Mouse (Mus musculus): ENCODE data around the gene Cacng3. TPM values are rescaled to one million over a fixed set of nuclear protein-coding genes. Genes with fewer than 3 reads are reported as not detected.

Cacng3 gene
- polyA plus RNA-seq, 1 experiment from 2014 or later: 0.75 TPM

- 77% methylated on average over 7 of the region's 7 CpGs for WGBS
- Histone ChIP-seq H3K9ac (ENCODE audit: low read depth, low read length) (no peak overlapping the region), H3K4me1 (replicated peaks; ENCODE audit: control insufficient read depth, insufficient read depth, low read length) (no peaks in the 10 kb centered on the region), H3K4me3 (ENCODE audit: low read depth, low read length) (no peak overlapping the region), H3K36me3 (ENCODE audit: control insufficient read depth, insufficient read depth, low read length) (no peaks in the 10 kb centered on the region), H3K9me3 (ENCODE audit: control insufficient read depth, low read length) (no peaks in the 10 kb centered on the region), H3K4me2 (no peak overlapping the region), H3K27me3 (replicated peaks; ENCODE audit: control insufficient read depth, insufficient read depth, low read length) (no peaks in the 10 kb centered on the region), H3K27ac (ENCODE audit: low read depth, low read length) (no peak overlapping the region)
- ATAC-seq (replicated peaks; ENCODE audit: low FRiP score) (peak; percentile 79), DNase-seq (ENCODE audit: low spot score) (no peak)
These were observed 119.6 kb downstream of the Cacng3 start for GRCm38 (mm10) chr7:122789929-122790328.

GRCm38 (mm10) chr7:122793655-122794346, 123.5 kb downstream of the Cacng3 start:
- ATAC-seq (replicated peaks; ENCODE audit: low FRiP score) (no peak), DNase-seq (ENCODE audit: low spot score) (no peak)
- Histone ChIP-seq H3K4me2 (no peak overlapping the region), H3K27me3 (replicated peaks; ENCODE audit: control insufficient read depth, insufficient read depth, low read length) (no peaks in the 10 kb centered on the region), H3K4me3 (ENCODE audit: low read depth, low read length) (no peak overlapping the region), H3K27ac (ENCODE audit: low read depth, low read length) (no peak overlapping the region), H3K9me3 (ENCODE audit: control insufficient read depth, low read length) (no peaks in the 10 kb centered on the region), H3K9ac (ENCODE audit: low read depth, low read length) (no peak overlapping the region), H3K4me1 (replicated peaks; ENCODE audit: control insufficient read depth, insufficient read depth, low read length) (no peaks in the 10 kb centered on the region), H3K36me3 (ENCODE audit: control insufficient read depth, insufficient read depth, low read length) (no peaks in the 10 kb centered on the region)
- WGBS: 69% methylated on average over 6 of the region's 6 CpGs

GRCm38 (mm10) chr7:122795140-122795539, 124.8 kb downstream of the Cacng3 start:
- DNase-seq (ENCODE audit: low spot score) (no peak), ATAC-seq (replicated peaks; ENCODE audit: low FRiP score) (no peak)
- H3K4me1 ChIP-seq (replicated peaks; ENCODE audit: control insufficient read depth, insufficient read depth, low read length): no peaks in the 10 kb centered on the region
- 89% methylated on average over 6 of the region's 6 CpGs for WGBS
- no peak overlapping the region for H3K4me2 ChIP-seq
- H3K27me3 ChIP-seq (replicated peaks; ENCODE audit: control insufficient read depth, insufficient read depth, low read length): no peaks in the 10 kb centered on the region
- no peaks in the 10 kb centered on the region for H3K36me3 ChIP-seq (ENCODE audit: control insufficient read depth, insufficient read depth, low read length)
- H3K4me3 ChIP-seq (ENCODE audit: low read depth, low read length): no peak overlapping the region
- no peak overlapping the region for H3K9ac ChIP-seq (ENCODE audit: low read depth, low read length)
- no peaks in the 10 kb centered on the region for H3K9me3 ChIP-seq (ENCODE audit: control insufficient read depth, low read length)
- H3K27ac ChIP-seq (ENCODE audit: low read depth, low read length): no peak overlapping the region

- ATAC-seq (replicated peaks; ENCODE audit: low FRiP score) (no peak), DNase-seq (ENCODE audit: low spot score) (no peak)
- Histone ChIP-seq H3K36me3 (ENCODE audit: control insufficient read depth, insufficient read depth, low read length) (no peaks in the 10 kb centered on the region), H3K4me1 (replicated peaks; ENCODE audit: control insufficient read depth, insufficient read depth, low read length) (no peaks in the 10 kb centered on the region), H3K9ac (ENCODE audit: low read depth, low read length) (no peak overlapping the region), H3K4me3 (ENCODE audit: low read depth, low read length) (no peak overlapping the region), H3K9me3 (ENCODE audit: control insufficient read depth, low read length) (no peaks in the 10 kb centered on the region), H3K27ac (ENCODE audit: low read depth, low read length) (no peak overlapping the region), H3K4me2 (no peak overlapping the region), H3K27me3 (replicated peaks; ENCODE audit: control insufficient read depth, insufficient read depth, low read length) (no peaks in the 10 kb centered on the region)
- 76% methylated on average over 2 of the region's 2 CpGs for WGBS
These were observed 130.5 kb downstream of the Cacng3 start for GRCm38 (mm10) chr7:122800821-122801220.

- H3K4me2 ChIP-seq: no peak overlapping the region
- H3K4me1 ChIP-seq (replicated peaks; ENCODE audit: control insufficient read depth, insufficient read depth, low read length): no peaks in the 10 kb centered on the region
- 78% methylated on average over 9 of the region's 9 CpGs for WGBS
- H3K27ac ChIP-seq (ENCODE audit: low read depth, low read length): no peak overlapping the region
- no peak for ATAC-seq (replicated peaks; ENCODE audit: low FRiP score)
- H3K9ac ChIP-seq (ENCODE audit: low read depth, low read length): no peak overlapping the region
- H3K36me3 ChIP-seq (ENCODE audit: control insufficient read depth, insufficient read depth, low read length): no peaks in the 10 kb centered on the region
- H3K4me3 ChIP-seq (ENCODE audit: low read depth, low read length): no peak overlapping the region
- H3K27me3 ChIP-seq (replicated peaks; ENCODE audit: control insufficient read depth, insufficient read depth, low read length): no peaks in the 10 kb centered on the region
- no peaks in the 10 kb centered on the region for H3K9me3 ChIP-seq (ENCODE audit: control insufficient read depth, low read length)
- DNase-seq (ENCODE audit: low spot score): no peak
These were observed 133.7 kb downstream of the Cacng3 start for GRCm38 (mm10) chr7:122803839-122804496.

- WGBS: 72% methylated on average over 5 of the region's 5 CpGs
- H3K9me3 ChIP-seq (ENCODE audit: control insufficient read depth, low read length): no peaks in the 10 kb centered on the region
- H3K4me2 ChIP-seq: no peak overlapping the region
These were observed 136.2 kb downstream of the Cacng3 start for GRCm38 (mm10) chr7:122806531-122806930.

GRCm38 (mm10) chr7:122813724-122814123, 143.4 kb downstream of the Cacng3 start:
- no peaks in the 10 kb centered on the region for H3K4me1 ChIP-seq (replicated peaks; ENCODE audit: control insufficient read depth, insufficient read depth, low read length)
- H3K27ac ChIP-seq (ENCODE audit: low read depth, low read length): no peak overlapping the region
- DNase-seq (ENCODE audit: low spot score) (no peak), ATAC-seq (replicated peaks; ENCODE audit: low FRiP score) (no peak)
- WGBS: 39% methylated on average over 1 of the region's 1 CpGs
- H3K4me2 ChIP-seq: no peak overlapping the region
- no peaks in the 10 kb centered on the region for H3K27me3 ChIP-seq (replicated peaks; ENCODE audit: control insufficient read depth, insufficient read depth, low read length)
- no peaks in the 10 kb centered on the region for H3K36me3 ChIP-seq (ENCODE audit: control insufficient read depth, insufficient read depth, low read length)
- H3K9me3 ChIP-seq (ENCODE audit: control insufficient read depth, low read length): no peaks in the 10 kb centered on the region
- H3K4me3 ChIP-seq (ENCODE audit: low read depth, low read length): no peak overlapping the region
- no peak overlapping the region for H3K9ac ChIP-seq (ENCODE audit: low read depth, low read length)

More at GRCm38 (mm10) chr7:122806531-122806930, 136.2 kb downstream of the Cacng3 start:
- no peak overlapping the region for H3K4me3 ChIP-seq (ENCODE audit: low read depth, low read length)
- no peaks in the 10 kb centered on the region for H3K27me3 ChIP-seq (replicated peaks; ENCODE audit: control insufficient read depth, insufficient read depth, low read length)
- no peak overlapping the region for H3K27ac ChIP-seq (ENCODE audit: low read depth, low read length)
- H3K4me1 ChIP-seq (replicated peaks; ENCODE audit: control insufficient read depth, insufficient read depth, low read length): no peaks in the 10 kb centered on the region
- ATAC-seq (replicated peaks; ENCODE audit: low FRiP score) (no peak), DNase-seq (ENCODE audit: low spot score) (no peak)
- no peaks in the 10 kb centered on the region for H3K36me3 ChIP-seq (ENCODE audit: control insufficient read depth, insufficient read depth, low read length)
- no peak overlapping the region for H3K9ac ChIP-seq (ENCODE audit: low read depth, low read length)

GRCm38 (mm10) chr7:122817565-122817964, 147.3 kb downstream of the Cacng3 start:
- no peak for ATAC-seq (replicated peaks; ENCODE audit: low FRiP score)
- H3K9me3 ChIP-seq (ENCODE audit: control insufficient read depth, low read length): no peaks in the 10 kb centered on the region

More at GRCm38 (mm10) chr7:122817565-122817964, 147.3 kb downstream of the Cacng3 start:
- H3K9ac ChIP-seq (ENCODE audit: low read depth, low read length): no peak overlapping the region
- no peaks in the 10 kb centered on the region for H3K27me3 ChIP-seq (replicated peaks; ENCODE audit: control insufficient read depth, insufficient read depth, low read length)
- no peaks in the 10 kb centered on the region for H3K36me3 ChIP-seq (ENCODE audit: control insufficient read depth, insufficient read depth, low read length)
- H3K27ac ChIP-seq (ENCODE audit: low read depth, low read length): no peak overlapping the region
- 82% methylated on average over 7 of the region's 7 CpGs for WGBS
- no peak for DNase-seq (ENCODE audit: low spot score)
- H3K4me1 ChIP-seq (replicated peaks; ENCODE audit: control insufficient read depth, insufficient read depth, low read length): no peaks in the 10 kb centered on the region
- no peak overlapping the region for H3K4me2 ChIP-seq
- H3K4me3 ChIP-seq (ENCODE audit: low read depth, low read length): no peak overlapping the region
